Mouse (Mus musculus) kidney, adult 18-20 months (tissue): ENCODE measurements around the gene Phf11d.
"Not testable (repeated sequence)": the region's sequence is repeated elsewhere in the genome, so short reads cannot be mapped to it uniquely, and the experiment has no call there.

Experiments
- DNase-seq: peaks from one replicate; pipeline ENCODE4 v3.0.0; 2021

Phf11d gene

GRCm38 (mm10) chr14:59365244-59365644, at the start of gene Phf11d:
Gene Phf11d (minus strand): TSS chr14:59365470.
- peak; percentile 49 for DNase-seq

DNA sequence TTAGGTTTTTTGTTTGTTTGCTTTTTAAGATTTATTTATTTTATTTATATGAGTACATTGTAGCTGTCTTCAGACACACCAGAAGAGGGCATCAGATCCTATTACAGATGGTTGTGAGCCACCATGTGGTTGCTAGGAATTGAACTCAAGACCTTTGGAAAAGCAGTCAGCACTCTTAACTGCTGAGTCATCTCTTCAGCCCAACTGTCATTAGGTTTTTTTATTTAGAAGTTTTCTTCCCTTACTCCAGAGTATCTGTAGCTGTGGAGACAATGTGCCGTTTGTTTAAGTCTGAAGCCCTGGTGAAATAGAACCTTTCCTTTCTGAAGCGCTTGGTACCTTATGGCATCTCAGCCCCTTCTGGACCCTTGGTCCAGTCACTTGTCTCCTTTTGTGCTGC, 49.7 kb upstream of the Phf11d start:
- DNase-seq: not testable (repeated sequence)

GRCm38 (mm10) chr14:59396999-59397398, 31.7 kb upstream of the Phf11d start:
- no peak for DNase-seq

DNA sequence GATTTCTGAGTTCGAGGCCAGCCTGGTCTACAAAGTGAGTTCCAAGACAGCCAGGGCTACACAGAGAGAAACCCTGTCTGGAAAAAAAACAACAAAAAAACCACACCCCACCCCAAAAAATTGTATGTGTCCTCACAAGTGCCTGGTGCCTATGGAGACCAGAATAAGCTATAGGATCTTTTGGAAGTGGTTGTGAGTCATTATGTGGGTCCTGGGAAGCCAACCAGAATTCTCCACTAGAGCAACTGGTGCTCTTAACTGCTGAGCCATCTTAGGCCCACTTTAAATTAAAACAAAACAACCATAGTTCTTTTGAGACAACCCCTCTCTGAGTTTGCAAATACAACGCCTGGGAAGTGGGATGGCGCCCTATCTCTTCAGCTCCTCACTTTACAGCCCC, 30.0 kb upstream of the Phf11d start, which contains the start of gene Phf11c:
Gene Phf11c (minus strand): TSS at position 101 of the 400 bp plus-strand sequence.
- DNase-seq: no peak

DNA sequence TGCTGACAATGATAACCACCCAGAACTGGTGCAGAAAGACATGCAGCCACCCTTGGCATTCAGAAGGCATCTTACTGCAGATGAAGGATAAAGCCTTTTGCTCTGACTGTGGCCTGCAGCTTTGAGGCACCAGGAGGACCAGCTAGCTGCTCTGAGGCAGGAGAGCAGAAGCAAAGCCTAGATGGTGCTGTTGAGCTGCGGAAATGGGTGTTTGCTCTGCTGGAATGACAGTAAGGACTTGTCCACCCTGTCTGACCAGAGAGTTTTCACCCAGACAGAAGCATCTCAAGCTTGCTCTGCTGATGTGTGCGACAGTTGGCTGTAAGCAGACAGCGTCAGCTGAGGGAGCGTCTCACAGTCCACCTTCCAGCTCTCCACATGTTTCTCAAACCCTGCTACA, 24.9 kb upstream of the Phf11d start:
- peak; percentile 39 for DNase-seq

- no peak for DNase-seq
Measured at GRCm38 (mm10) chr14:59389532-59389931, 24.3 kb upstream of the Phf11d start.

DNA sequence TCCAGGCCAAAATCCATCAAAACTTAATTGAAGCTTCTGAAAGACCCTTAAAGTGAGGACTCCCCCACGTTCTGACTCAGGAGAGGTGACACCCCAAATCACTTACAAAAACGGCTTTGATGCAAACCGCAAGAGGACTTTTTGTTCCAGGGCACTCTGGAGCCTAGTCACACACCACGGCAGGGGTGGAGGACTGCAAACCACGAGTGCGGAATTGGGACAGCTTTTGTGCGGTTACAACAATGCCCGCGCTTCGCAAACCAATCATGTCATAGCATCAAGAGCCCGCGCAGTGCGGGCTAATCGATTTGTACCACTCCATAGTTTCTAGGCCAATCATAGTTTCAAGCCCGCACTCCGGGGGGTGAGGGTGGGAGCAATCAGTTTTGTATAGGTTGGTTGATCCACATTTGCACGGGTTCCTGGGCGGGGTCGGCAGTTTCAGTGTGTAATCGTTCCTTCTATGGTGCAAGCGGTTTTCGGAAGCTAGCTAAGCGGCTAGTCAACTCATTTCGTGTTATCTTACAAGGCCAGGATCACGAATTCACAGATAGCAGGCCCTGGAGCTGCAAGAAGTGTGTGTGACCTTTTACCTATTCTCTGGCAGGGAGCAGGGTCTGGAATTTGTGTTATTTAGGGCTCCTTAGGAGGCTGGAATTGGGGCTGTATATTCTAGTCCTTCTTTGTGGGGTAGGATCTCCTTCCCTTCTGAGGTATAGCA, 5.2 kb upstream of the Phf11d start:
- DNase-seq: no peak

DNA sequence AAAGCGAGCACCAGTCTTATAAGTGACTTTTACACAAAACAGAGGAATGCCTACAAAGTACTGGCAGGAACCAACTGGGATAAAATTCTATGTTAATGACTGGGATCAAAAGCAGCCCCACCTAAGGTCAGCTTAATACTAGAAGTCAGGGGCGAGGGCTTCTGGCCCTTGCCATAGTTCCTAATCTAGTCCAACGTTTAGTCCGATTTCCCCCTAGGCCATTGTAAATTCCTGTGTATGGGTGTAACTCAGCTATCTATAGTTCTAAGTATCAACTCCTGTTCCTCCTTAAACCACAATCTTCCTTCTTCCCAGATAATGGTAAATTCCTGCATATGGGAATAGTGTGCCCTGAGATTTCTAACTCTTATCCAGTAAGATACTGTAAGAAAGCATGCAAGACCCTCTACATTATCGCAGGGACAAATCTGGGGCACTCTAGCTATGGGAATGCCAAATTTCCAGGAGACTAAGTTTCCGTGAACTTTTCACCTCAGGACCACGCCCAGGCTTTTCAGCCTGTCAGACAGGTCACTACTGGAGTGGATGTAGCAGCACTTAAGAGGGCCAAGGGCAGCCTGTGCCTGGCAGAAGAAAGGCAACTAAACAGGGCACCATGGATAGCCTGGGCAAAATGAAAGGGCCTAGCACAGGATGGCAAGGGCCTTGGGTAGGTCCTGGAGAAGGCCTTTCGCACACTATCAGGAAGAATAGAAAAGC, 1.3 kb upstream of the Phf11d start:
- no peak for DNase-seq

DNA sequence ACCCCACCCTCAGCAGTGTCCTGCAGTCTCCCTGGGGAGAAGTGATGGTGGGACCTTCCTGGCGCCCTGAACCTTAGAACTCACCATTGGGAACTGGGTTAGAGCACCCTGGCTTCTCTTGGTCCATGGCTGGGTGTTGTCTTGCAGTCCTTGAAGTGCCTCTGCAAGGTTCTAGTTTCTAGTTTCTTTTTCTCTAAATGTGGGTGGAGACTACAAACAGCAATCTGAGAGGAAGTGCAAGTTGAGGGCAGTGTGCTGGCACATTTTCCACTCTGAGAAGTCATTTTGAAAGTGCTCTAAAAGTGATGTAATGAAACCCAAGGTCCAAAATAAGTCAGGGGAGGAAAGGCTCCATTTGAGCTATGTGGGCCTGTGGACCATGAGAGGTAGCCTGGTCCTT, 24.1 kb downstream of the Phf11d start, which contains the start of gene Phf11b:
Gene Phf11b (minus strand): TSS at position 163 of the 400 bp plus-strand sequence.
- DNase-seq: not testable (repeated sequence)

- DNase-seq: no peak
Measured at GRCm38 (mm10) chr14:59339541-59339940, 25.7 kb downstream of the Phf11d start.

DNA sequence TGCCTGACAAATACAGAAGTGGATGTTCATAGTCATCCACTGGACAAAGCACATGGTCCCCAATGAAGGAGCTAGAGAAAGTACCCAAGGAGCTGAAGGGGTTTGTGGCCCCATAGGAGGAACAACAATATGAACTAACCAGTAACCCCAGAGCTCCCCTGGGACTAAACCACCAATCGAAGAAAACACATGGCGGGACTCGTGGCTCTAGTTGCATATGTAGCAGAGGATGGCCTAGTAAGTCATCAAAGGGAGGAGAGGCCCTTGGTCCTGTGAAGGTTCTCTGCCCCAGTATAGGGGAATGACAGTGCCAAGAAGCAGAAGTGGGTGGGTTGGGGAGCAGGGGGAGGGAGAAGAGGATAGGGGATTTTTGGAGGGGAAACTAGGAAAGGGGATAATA, 29.2 kb downstream of the Phf11d start:
- DNase-seq: not testable (repeated sequence)

DNA sequence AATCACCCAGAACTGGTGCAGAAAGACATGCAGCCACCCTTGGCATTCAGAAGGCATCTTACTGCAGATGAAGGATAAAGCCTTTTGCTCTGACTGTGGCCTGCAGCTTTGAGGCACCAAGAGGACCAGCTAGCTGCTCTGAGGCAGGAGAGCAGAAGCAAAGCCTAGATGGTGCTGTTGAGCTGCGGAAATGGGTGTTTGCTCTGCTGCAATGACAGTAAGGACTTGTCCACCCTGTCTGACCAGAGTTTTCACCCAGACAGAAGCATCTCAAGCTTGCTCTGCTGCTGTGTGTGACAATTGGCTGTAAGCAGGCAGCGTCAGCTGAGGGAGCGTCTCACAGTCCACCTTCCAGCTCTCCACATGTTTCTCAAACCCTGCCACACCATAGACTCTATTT, 34.8 kb downstream of the Phf11d start:
- peak; percentile 5 for DNase-seq

DNA sequence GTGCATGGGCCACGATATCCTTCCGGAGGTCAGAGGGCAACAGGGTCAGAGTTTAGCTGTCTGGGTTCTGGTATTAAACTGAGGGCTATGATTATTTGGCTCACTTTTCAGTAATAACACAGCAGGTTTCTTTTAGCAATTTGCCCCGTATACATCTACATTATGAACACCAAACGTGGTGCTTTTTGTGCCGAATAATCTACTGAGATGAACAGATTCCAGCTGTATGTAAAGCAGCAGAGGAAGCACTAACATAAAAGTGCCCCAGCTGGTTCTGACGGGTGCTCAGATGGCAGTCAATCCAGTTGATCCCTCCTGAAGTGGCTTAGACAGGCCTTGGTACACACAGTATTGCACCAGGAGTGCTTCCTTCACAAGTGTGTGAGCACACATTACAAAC, 45.3 kb downstream of the Phf11d start:
- not testable (repeated sequence) for DNase-seq

GRCm38 (mm10) chr14:59319036-59319435, 46.2 kb downstream of the Phf11d start:
- DNase-seq: not testable (repeated sequence)
